Mouse (Mus musculus): ENCODE data around the gene Bckdhb. TPM values are rescaled to one million over a fixed set of nuclear protein-coding genes. Genes with fewer than 3 reads are reported as not detected.

Gene Bckdhb
- polyA plus RNA-seq, 2 experiments, result 14.1 to 24.1 TPM

- H3K9ac ChIP-seq (replicated peaks), result no peak overlapping the region
- H3K9me3 ChIP-seq (ENCODE audit: control insufficient read depth, low read length), result no peaks in the 10 kb centered on the region
- TF ChIP-seq EP300 (IDR thresholded peaks at IDR 0.05; ENCODE audit: low read depth) (no peak), CTCF (IDR thresholded peaks at IDR 0.05; ENCODE audit: low read depth) (peak; percentile 37; the same call in 1 of the 2 replicates)
- DNase-seq (ENCODE audit: low read depth in 3 of 3, low spot score in 3 of 3) (no peak), ATAC-seq (ENCODE audit: insufficient read depth) (no peak)
- no peak overlapping the region for H3K4me2 ChIP-seq (ENCODE audit: low read depth)
- no peaks in the 10 kb centered on the region for H3K27me3 ChIP-seq (ENCODE audit: control insufficient read depth, insufficient read depth, low read length)
- H3K4me3 ChIP-seq (ENCODE audit: insufficient read depth in 1 of 2, low read depth in 2 of 2, low read length in 2 of 2), result no peak overlapping the region
- H3K4me1 ChIP-seq (replicated peaks; ENCODE audit: control insufficient read depth in 2 of 2, insufficient read depth in 2 of 2, low read length in 1 of 2), result no peaks in the 10 kb centered on the region
- WGBS (ENCODE audit: insufficient replicate concordance), result 50% methylated on average over 2 of the region's 2 CpGs
- no peak overlapping the region for H3K27ac ChIP-seq
- no peaks in the 10 kb centered on the region for H3K36me3 ChIP-seq (replicated peaks; ENCODE audit: control insufficient read depth, insufficient read depth, low read depth)
Observed at GRCm38 (mm10) chr9:84019627-84020026, 94.7 kb downstream of the Bckdhb start.

- no peak for DNase-seq (ENCODE audit: low read depth in 3 of 3, low spot score in 3 of 3)
- 67% methylated on average over 6 of the region's 6 CpGs for WGBS (ENCODE audit: insufficient replicate concordance)
- no peak for ATAC-seq (ENCODE audit: insufficient read depth)
- no peaks in the 10 kb centered on the region for H3K9me3 ChIP-seq (ENCODE audit: control insufficient read depth, low read length)
- no peak overlapping the region for H3K9ac ChIP-seq (replicated peaks)
- H3K4me2 ChIP-seq (ENCODE audit: low read depth), result no peak overlapping the region
- no peak overlapping the region for H3K27ac ChIP-seq
- no peaks in the 10 kb centered on the region for H3K27me3 ChIP-seq (ENCODE audit: control insufficient read depth, insufficient read depth, low read length)
- TF ChIP-seq CTCF (IDR thresholded peaks at IDR 0.05; ENCODE audit: low read depth), result no peak
- no peak for TF ChIP-seq EP300 (IDR thresholded peaks at IDR 0.05; ENCODE audit: low read depth)
- H3K4me3 ChIP-seq (ENCODE audit: insufficient read depth in 1 of 2, low read depth in 2 of 2, low read length in 2 of 2), result no peak overlapping the region
- no peaks in the 10 kb centered on the region for H3K4me1 ChIP-seq (replicated peaks; ENCODE audit: control insufficient read depth in 2 of 2, insufficient read depth in 2 of 2, low read length in 1 of 2)
- H3K36me3 ChIP-seq (replicated peaks; ENCODE audit: control insufficient read depth, insufficient read depth, low read depth), result no peaks in the 10 kb centered on the region
Observed at GRCm38 (mm10) chr9:84021189-84021588, 96.2 kb downstream of the Bckdhb start.

- Histone ChIP-seq H3K4me1 (replicated peaks; ENCODE audit: control insufficient read depth in 2 of 2, insufficient read depth in 2 of 2, low read length in 1 of 2) (0 out of 4 replicates have a peak, but pooled peaks cover 0 to 4% of the 10 kb centered on the region in 2 experiments), H3K9me3 (ENCODE audit: control insufficient read depth, low read length) (no peaks in the 10 kb centered on the region), H3K27ac (no peak overlapping the region), H3K36me3 (replicated peaks; ENCODE audit: control insufficient read depth, insufficient read depth, low read depth) (no peaks in the 10 kb centered on the region), H3K9ac (replicated peaks) (no peak overlapping the region), H3K4me2 (ENCODE audit: low read depth) (no peak overlapping the region), H3K27me3 (ENCODE audit: control insufficient read depth, insufficient read depth, low read length) (no peaks in the 10 kb centered on the region), H3K4me3 (ENCODE audit: insufficient read depth in 1 of 2, low read depth in 2 of 2, low read length in 2 of 2) (no peak overlapping the region)
- DNase-seq (ENCODE audit: low read depth in 3 of 3, low spot score in 3 of 3) (no peak), ATAC-seq (ENCODE audit: insufficient read depth) (no peak)
- WGBS (ENCODE audit: insufficient replicate concordance), result 29% methylated on average over 2 of the region's 2 CpGs
- TF ChIP-seq EP300 (IDR thresholded peaks at IDR 0.05; ENCODE audit: low read depth) (no peak), CTCF (IDR thresholded peaks at IDR 0.05; ENCODE audit: low read depth) (no peak)
Observed at GRCm38 (mm10) chr9:84028120-84028519, 103.2 kb downstream of the Bckdhb start.

GRCm38 (mm10) chr9:84030691-84031290, 105.8 kb downstream of the Bckdhb start:
- no peak for TF ChIP-seq CTCF (IDR thresholded peaks at IDR 0.05; ENCODE audit: low read depth)
- Histone ChIP-seq H3K4me2 (ENCODE audit: low read depth) (no peak overlapping the region), H3K4me1 (replicated peaks; ENCODE audit: control insufficient read depth in 2 of 2, insufficient read depth in 2 of 2, low read length in 1 of 2) (0 out of 4 replicates have a peak, but pooled peaks cover 0 to 4% of the 10 kb centered on the region in 2 experiments), H3K9me3 (ENCODE audit: control insufficient read depth, low read length) (no peaks in the 10 kb centered on the region), H3K27me3 (ENCODE audit: control insufficient read depth, insufficient read depth, low read length) (no peaks in the 10 kb centered on the region), H3K36me3 (replicated peaks; ENCODE audit: control insufficient read depth, insufficient read depth, low read depth) (no peaks in the 10 kb centered on the region), H3K9ac (replicated peaks) (no peak overlapping the region), H3K4me3 (ENCODE audit: insufficient read depth in 1 of 2, low read depth in 2 of 2, low read length in 2 of 2) (no peak overlapping the region), H3K27ac (no peak overlapping the region)
- peak; percentile 23; the same call in 1 of the 2 replicates for ATAC-seq (ENCODE audit: insufficient read depth)
- WGBS (ENCODE audit: insufficient replicate concordance), result 36% methylated on average over 6 of the region's 6 CpGs
- no peak for DNase-seq (ENCODE audit: low read depth in 3 of 3, low spot score in 3 of 3)

- Histone ChIP-seq H3K4me1 (replicated peaks; ENCODE audit: control insufficient read depth in 2 of 2, insufficient read depth in 2 of 2, low read length in 1 of 2) (0 out of 4 replicates have a peak, but pooled peaks cover 0 to 4% of the 10 kb centered on the region in 2 experiments), H3K4me3 (ENCODE audit: insufficient read depth in 1 of 2, low read depth in 2 of 2, low read length in 2 of 2) (no peak overlapping the region), H3K9me3 (ENCODE audit: control insufficient read depth, low read length) (no peaks in the 10 kb centered on the region), H3K27me3 (ENCODE audit: control insufficient read depth, insufficient read depth, low read length) (no peaks in the 10 kb centered on the region), H3K9ac (replicated peaks) (no peak overlapping the region), H3K36me3 (replicated peaks; ENCODE audit: control insufficient read depth, insufficient read depth, low read depth) (no peaks in the 10 kb centered on the region), H3K4me2 (ENCODE audit: low read depth) (no peak overlapping the region), H3K27ac (no peak overlapping the region)
- WGBS (ENCODE audit: insufficient replicate concordance), result 67% methylated on average over 6 of the region's 6 CpGs
- ATAC-seq (ENCODE audit: insufficient read depth) (no peak), DNase-seq (ENCODE audit: low read depth in 3 of 3, low spot score in 3 of 3) (no peak)
- TF ChIP-seq EP300 (IDR thresholded peaks at IDR 0.05; ENCODE audit: low read depth) (no peak), CTCF (IDR thresholded peaks at IDR 0.05; ENCODE audit: low read depth) (no peak)
Observed at GRCm38 (mm10) chr9:84031406-84031805, 106.5 kb downstream of the Bckdhb start.

All from liver, embryonic 14.5 days (tissue).